Mouse (Mus musculus) heart, postnatal 4 days (tissue): ENCODE measurements around the gene Il17c. TPM values are rescaled to one million over a fixed set of nuclear protein-coding genes. Genes with fewer than 3 reads are reported as not detected.

Source experiments
- DNase-seq: peaks from one replicate; pipeline ENCODE4 v3.0.0; 2021
- microRNA-seq, 2 experiments: library from miRNA; unstranded; fragments of <30 nt; microRNA quantifications; one replicate each; pipeline ENCODE4 v1.2.0; 2021 to 2022
- total RNA-seq, 2 experiments: library from RNA; stranded (reverse); gene quantifications; 2 replicates each; pipeline ENCODE4 v1.2.3; 2021

Il17c gene
- total RNA-seq, 2 experiments from 2014 or later = not detected

DNA sequence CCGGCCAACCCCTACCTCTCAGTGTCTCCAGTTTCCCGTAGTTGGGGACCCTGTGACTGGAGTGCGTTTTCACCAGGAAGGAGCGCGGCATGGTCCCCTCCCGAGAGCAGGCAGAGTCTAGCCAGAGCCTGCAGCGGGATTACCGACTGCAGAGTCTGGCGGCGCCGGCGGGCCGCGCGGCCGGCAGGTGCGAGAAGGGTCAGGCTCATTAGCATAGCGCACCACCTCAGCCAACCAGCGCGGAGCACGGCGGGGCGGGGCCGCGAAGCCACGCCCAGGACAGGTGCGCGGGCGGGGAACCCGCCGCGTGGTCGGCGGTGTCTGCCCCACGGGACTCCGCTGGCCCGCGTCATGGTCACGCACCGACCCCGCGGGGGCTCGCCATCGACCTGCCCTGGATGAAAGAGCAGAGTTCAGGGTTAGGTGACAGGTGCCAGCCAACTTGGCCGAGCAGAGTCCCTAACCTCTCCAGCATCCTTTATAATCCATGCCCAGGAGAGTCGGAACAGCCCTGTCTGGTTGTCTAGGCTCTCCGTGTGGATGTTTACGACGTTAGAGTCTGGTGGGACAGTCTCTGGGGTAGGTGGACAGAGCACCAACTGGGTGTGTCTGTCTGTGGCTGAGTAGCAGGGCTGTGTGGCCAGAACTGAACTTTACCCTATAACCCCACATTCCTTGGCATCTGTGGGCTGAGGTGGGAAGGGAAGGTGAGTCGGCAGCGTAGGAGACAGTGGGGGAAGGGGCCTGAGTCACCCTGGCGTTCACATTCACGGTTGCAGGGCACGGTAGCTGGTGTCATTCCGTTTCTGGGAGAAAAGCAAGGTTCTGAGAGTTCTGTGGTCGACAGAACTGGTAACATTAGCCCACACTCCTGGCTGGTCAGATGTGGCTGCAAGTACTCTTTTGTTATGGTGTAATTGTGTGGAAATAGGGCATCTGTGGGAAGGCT, 39.0 kb downstream of the Il17c start, which contains the start of gene Snai3:
TSS of gene Snai3 (minus strand) at position 210 of the 949 bp plus-strand sequence.
- DNase-seq = peak; percentile 50

DNA sequence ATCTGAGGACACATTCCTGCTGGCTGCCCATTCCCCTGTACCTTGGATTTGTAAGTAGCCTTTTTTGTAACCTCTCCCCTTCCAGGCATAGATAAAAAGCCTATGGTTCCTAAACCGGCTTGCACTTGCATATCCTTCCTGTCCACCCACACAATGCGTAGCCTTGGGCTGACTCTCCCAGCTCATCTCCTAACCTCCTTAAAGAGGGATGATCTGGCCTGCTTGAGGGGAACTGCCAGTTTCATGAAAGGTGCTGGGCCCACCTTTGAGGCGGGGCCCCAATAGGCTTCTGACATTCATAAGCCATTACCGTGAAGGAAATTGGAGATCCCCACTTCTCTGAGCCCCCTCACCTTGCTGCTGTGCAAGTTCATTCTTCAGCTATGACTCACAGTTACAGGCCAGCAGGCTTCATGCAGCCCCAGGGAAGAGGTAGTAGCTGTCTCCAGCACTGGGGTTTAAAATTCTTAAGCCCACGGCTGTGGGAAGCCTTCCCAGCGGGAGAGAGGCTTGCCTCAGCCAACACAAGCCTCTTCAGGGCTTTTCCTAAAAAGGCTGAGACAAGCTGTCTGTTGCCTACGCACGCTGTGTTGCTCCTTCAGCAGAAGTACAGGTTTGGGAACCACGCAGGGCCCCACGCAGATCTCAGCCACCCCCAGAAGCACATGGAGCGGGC, 39.8 kb downstream of the Il17c start:
- DNase-seq = no peak

DNA sequence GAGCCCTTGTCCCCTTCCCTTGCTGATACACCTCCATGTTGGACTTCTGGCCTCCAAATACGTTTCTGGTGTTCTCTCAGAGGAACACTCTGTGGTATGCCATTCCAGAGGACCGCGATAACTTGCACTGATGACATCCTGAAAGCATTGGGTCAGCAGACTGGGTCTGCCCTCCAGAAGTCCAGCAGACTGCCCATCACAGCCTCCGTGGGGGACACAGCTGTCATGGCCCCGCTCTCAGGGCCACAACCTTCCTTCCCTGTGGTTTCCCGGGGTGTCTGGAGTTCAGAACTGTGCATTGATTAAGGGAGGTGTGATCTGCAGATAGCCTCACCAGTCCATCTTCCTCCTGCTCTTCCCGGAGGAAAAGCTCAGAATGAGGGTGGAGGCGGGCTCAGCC, 40.7 kb downstream of the Il17c start:
- no peak for DNase-seq

DNA sequence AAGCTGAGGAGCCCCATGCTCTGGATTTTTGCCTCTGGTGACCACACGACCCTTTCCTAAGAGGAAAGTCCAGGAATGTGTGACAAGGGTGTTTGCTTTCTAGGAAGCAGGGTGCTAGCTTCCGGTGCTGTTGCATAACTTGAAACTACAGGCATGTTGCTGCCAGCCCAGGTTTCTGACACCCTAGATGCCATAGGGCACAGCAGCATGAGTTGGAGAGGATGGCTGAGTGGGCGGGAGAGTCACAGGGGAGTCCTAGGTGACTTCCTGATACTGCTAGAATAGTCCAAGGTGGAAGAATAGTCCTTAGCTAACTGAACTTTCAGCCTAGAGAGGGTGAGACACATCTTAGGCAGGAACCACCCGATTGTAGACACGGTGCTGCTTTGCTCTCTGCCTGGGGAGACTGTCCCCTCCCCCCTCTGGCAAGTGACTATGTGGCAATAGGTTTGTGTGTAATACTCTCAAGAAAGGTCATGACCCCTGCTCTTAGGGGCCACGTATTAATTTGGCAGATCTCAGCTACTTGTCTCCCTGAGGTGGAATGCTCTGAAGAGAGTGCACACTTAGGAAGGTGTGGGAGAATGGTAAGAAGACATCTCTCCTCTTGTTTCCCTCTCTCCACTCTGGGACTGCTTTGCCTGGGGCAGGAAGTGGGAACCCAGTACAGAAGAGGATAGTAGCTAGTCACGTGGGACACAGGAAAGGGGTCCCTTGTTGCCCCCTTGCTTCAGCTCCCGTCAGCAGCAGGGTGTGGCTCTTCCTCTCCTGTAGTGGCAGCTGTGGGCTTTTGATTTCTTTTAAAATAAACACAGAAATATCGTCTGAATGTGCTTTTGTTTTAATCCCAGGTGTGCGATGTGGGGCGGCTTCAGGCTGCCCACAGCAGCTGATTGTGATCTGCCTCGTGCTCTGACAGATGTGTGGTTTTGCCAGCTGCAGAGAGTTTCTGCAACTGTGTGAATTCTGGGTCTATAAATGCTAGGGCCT, 42.1 kb downstream of the Il17c start:
- DNase-seq = no peak

DNA sequence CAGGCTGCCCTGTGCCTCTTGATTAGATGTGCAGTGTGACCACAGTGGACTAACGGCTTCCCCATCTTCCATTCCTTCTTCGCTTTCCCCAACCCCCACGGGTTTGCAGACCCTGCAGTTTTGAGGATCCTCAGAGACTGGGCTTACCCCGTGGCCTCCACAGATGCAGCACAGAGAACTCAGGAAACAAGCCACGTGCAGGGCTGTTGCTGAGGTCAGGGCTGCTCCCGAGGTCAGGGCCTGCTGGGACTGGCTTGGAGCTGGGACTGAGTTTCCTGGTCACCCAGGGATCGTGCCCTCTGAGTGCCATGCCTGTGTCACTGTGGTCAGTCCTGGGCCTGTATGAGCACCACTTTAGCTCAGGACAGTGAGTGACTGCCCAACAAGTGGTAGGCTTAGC, 43.2 kb downstream of the Il17c start:
- DNase-seq = no peak

DNA sequence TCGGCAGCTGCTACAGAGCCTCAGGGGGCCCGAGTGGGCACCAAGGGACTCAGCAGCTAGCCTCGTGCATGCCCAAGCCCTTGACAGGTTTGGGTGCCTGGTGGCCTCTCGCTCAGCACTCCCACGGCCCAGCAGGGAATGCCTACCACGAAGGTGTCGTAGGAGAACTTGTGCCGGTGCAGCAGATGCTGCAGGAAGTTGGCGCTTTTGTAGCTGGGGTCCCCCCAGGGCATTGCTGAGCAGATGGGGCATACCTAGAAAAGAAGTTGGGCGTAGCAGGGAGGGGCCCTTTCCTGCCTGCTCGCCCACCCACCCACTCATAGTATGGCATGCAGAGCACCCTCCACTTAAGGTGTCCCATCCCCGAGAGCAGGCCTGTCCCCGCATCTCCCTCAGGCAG, 46.0 kb downstream of the Il17c start:
- no peak for DNase-seq

DNA sequence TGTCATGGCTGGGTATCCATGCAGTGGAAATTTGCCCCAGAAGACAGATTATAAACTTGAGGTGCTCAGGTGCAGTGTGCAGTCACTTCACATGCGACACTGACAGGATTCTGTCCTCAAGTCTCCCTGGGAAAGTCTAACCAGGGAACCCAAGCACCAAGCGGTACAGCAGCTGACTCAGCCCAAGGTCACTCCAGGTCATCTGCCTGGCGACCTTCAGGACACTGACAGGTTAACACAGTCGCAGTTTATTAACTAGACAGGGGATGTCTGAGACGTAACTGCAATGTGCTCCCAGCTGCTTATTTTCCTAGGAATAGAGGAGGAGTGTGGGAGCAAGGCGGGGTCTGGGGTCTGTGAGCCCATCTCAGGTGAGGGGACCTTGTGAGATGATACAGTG, 47.6 kb downstream of the Il17c start:
- DNase-seq = no peak

DNA sequence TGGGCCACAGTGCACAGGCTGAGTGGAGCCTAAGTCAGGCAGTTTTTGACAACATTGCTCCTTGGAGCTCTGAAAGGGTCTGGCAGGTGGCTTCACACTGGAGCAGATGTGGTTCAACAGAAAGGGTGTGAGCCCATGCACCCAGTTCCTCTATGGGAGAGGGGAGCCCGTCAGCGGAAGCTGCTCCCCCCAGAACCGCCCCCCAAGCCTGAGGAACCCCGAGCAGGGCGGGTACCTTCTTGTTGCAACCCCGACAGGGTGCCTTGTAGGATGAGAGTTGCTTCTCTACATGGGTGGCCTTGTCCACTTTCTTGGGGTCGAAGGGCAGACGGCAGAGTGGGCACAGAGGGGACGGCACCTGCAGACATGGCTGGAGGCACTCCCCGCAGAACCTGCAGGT, 48.1 kb downstream of the Il17c start:
- DNase-seq = no peak

DNA sequence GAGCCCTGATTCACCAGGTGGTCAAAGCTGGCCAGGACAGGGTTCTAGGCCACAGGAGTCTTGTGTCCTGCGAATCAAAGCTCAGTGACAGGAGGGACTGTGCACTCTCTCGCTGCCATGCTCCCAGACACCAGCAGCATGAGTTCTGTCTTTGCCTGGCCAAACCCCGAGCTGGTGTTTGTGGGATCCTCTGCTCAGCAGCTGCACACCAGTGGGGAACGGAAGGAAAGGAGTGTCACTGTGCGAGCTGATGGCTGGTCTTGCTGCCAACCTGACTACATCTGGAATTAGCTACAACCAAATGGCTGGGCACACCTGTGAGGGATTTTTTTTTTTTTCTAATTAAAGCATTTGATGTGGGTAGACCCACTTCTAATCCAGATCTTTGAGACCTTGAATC, 48.9 kb downstream of the Il17c start:
- DNase-seq = no peak

Small RNAs within 50 kb of the gene (microRNA-seq; reads per million reads assigned to microRNA genes)
- 0 reads per million in 2 experiments for gene Gm24366

Other genes starting within 250 kb of the Il17c start
- gene Zfpm1, start 139.9 kb upstream of the Il17c start, total RNA-seq = 10 to 100 TPM; 45.7 to 47.0 TPM
- not detected for gene Trhr2, start 61.3 kb upstream of the Il17c start, total RNA-seq
- 10 to 100 TPM; 28.4 to 31.1 TPM for gene Zc3h18, start 45.4 kb upstream of the Il17c start, total RNA-seq
- 10 to 100 TPM; 59.7 to 69.2 TPM for gene Cyba, start 10.9 kb downstream of the Il17c start, total RNA-seq
- gene Mvd, start 21.4 kb downstream of the Il17c start, total RNA-seq = 1 to 10 TPM; 8.0 to 8.4 TPM
- under 1 TPM; 0.55 to 0.63 TPM for gene Snai3, start 38.7 kb downstream of the Il17c start, total RNA-seq
- gene Rnf166, start 54.0 kb downstream of the Il17c start, total RNA-seq = 10 to 100 TPM; 24.3 to 27.4 TPM
- gene Ctu2, start 54.1 kb downstream of the Il17c start, total RNA-seq = 10 to 100 TPM; 16.2 to 22.4 TPM
- gene Piezo1, start 129.3 kb downstream of the Il17c start, total RNA-seq = 10 to 100 TPM; 53.7 to 55.4 TPM
- 10 to 100 TPM; 36.5 to 38.2 TPM for gene Cdt1, start 146.0 kb downstream of the Il17c start, total RNA-seq
- 10 to 100 TPM; 58.5 to 58.8 TPM for gene Aprt, start 154.9 kb downstream of the Il17c start, total RNA-seq
- 10 to 100 TPM in 1 of 2 experiments, 1 to 10 TPM in 1; 9.2 to 10.6 TPM for gene Galns, start 189.4 kb downstream of the Il17c start, total RNA-seq
- 10 to 100 TPM; 48.7 to 56.3 TPM for gene Trappc2l, start 189.6 kb downstream of the Il17c start, total RNA-seq
- not detected for gene Pabpn1l, start 200.7 kb downstream of the Il17c start, total RNA-seq